Mouse (Mus musculus) thymus, postnatal 0 days (tissue): ENCODE results near the gene Supt3. TPM values are rescaled to one million over a fixed set of nuclear protein-coding genes. Genes with fewer than 3 reads are reported as not detected.

Source experiments
- DNase-seq: peaks from one replicate; pipeline ENCODE4 v3.0.0-alpha.2; 2015; ENCODE audit warnings: low spot score
- polyA plus RNA-seq: library from polyadenylated mRNA; unstranded; fragments of >200 nt; fragmentation: Nextera tagmentation; extraction: Ambion mirVana; gene quantifications from 2 replicates; pipeline ENCODE4 v1.2.1, GENCODE M21; 2015

Supt3 gene
- polyA plus RNA-seq, 1 experiment from 2014 or later = 17.3 TPM

- DNase-seq = no peak
Observed at GRCm38 (mm10) chr17:44780353-44780752, 3.4 kb downstream of the Supt3 start.

GRCm38 (mm10) chr17:44782366-44782765 lies 5.4 kb downstream of the Supt3 start:
- DNase-seq = no peak

GRCm38 (mm10) chr17:44783143-44783542 lies 6.2 kb downstream of the Supt3 start:
- DNase-seq = no peak

DNA sequence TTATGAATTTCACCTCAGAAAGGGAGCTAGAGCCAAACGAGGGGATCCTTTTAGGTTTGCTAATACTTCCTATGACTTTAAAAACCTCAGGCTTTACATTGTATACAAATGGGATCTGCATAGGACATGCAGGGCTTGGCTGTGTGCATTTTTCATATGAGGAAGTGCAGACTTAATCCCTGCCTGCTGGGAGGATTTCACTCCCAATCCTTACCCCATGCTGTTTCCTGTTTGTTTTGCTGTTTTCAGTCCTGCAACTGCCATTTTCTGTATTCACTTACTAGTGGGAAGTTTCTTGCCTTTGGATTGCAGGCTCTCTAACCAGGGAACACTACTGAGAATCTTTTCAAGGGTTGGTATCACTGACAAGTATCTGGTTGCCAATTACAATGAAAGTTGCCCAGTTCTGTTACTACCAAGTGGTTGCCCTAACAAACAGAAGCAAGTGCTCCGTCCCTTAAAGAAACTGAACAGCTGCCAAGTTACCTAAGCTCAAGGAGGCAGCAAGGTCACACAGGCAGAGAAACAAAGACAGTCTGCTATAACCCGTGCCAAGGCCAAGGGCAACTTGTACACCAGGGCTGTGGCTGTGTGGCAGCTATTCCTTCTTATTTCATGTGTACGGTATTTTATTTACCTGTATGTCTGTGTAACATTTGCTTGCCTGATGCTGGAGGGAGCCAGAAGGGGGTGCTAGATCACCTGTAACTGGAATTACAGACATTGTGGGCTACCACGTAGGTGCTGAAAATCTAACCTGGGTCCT lies 12.2 kb downstream of the Supt3 start:
- DNase-seq = no peak

GRCm38 (mm10) chr17:44792218-44792917 lies 15.4 kb downstream of the Supt3 start:
- peak; percentile 4 for DNase-seq

GRCm38 (mm10) chr17:44797331-44797730 lies 20.4 kb downstream of the Supt3 start:
- DNase-seq = no peak

- DNase-seq = no peak
Observed at GRCm38 (mm10) chr17:44807031-44807430, 30.1 kb downstream of the Supt3 start.

- DNase-seq = no peak
Observed at GRCm38 (mm10) chr17:44814508-44815175, 37.7 kb downstream of the Supt3 start, which contains the start of gene Runx2. Runx2 (minus strand) TSS chr17:44814797.

DNA sequence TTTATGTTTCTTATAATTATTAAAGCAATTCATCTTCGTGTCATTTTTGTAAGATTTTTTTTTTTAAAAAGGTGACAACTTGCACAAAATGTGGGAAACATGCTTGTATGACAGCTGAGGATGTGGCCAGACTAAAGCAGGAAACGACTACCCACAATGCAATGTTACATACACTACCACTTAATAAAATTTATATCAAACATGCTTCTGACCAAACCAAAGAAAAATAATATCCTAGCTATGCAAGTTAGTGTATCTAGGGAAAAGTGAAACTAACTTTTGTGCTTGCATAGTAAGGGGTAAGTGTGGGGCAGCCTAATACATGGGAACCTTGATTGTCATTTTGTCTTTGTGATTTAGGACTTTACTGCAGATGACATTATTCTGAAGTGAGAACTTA lies 41.9 kb downstream of the Supt3 start:
- no peak for DNase-seq

GRCm38 (mm10) chr17:44819816-44820215 lies 42.9 kb downstream of the Supt3 start:
- DNase-seq = peak; percentile 7

DNA sequence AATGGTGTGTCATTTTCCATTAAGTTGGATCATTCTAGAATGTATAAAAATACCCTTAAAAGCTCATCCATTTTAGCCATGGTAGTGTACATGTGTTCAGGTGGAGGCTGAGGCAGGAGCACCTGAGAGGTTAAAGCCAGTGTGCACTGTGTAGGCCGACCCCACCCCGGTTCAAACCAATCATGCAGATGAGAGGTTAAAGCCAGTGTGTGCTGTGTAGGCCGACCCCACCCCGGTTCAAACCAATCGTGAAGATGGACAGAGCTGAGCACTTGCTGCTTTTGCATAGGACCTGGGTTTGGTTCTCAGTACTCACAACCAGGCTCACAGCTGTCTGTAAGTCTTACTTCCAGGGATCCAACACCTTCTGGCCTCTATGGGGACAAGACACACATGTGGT lies 45.0 kb downstream of the Supt3 start:
- no peak for DNase-seq

DNA sequence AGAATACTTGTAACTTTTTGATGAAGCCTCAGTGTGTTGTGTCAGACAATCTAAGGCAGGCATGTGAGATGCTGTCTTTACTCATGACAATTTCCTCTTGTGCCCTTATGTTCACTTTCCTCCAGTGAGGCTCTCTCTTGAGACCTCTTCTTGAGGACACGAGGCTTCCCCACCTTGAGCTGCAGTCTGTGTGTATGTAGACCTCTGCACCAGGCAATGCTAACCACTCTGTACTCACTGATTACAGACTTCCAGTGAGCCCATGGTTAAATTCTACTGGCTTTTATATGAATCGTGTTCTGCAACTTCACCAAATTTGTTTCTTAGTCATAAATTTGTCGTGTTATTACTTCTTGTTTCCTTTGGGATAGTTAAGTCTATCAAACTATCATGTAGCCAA lies 50.2 kb downstream of the Supt3 start:
- DNase-seq = no peak

DNA sequence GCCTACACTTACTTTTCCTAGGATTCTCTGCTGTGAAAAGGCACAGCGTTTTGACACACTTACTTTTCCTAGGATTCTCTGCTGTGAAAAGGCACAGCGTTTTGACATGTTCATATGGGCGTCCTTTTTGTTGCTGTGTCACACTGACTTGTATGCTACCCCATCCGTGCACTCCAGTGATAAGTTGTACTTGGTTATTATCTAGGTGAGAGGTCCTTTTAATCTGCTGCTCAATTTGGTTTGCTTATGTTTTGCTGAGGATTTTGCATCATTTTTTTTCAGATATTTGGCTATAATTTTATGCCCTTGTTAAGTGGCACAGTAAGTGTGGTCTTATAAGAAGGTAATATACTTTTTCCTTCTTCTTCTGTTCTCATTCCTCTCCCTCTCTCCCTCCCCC lies 51.0 kb downstream of the Supt3 start:
- DNase-seq = no peak

DNA sequence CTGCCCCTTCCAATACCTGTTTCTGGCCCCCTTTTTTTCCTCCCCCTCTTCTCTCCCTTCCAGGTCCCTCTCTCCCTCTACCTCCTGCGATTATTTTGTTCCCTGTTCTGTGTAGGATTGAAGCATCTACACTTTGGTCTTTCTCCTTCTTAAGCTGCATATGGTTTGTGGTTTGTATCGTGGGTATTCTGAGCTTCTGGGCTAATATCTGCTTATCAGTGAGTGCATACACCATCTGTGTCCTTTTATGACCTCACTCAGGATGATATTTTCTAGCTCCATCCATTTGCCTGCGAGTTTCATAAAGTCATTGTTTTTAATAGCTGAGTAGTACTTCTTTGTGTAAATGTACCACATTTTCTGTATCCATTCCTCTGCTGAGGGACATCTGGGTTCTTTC lies 52.6 kb downstream of the Supt3 start:
- DNase-seq = no peak

GRCm38 (mm10) chr17:44831201-44831600 lies 54.2 kb downstream of the Supt3 start:
- no peak for DNase-seq

DNA sequence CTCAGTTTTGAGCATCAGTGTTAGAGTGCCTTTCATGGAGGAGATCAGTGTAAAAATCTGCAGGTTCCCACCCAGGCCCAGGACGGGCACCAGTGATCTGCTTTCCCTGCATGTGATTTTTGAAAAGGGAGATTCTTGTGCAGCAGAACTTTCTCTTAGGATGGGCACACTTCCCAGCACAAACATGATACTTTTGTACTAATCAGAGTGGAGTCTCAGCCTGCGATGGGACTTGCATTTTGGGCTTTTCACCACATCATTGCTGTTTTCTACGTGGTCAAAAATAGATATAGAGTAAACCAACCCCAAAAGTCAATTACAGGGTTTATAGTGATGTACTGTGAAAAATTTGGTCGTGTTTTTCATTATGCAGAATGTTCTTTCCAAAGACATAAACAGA lies 65.2 kb downstream of the Supt3 start:
- no peak for DNase-seq

DNA sequence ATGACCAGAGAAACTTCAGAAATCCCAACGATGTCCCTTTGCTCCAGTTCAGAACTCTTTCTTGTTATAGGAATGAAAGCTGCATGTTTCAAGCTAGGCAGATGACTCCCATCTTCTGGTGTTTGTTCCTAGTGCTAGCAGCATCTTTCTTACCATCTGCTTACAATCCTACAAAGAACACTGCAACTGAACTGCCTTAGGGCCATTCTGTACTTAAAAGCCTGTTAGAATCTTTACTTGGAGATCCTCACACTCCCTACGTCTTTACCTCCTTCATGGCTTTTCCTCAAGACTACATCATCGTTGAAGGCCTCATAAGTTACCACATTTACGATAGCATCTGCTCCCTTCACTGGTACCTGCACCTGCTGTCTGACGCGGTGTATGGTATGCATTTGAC lies 86.2 kb downstream of the Supt3 start:
- no peak for DNase-seq

GRCm38 (mm10) chr17:44893592-44893991 lies 116.6 kb downstream of the Supt3 start:
- peak; percentile 59 for DNase-seq

DNA sequence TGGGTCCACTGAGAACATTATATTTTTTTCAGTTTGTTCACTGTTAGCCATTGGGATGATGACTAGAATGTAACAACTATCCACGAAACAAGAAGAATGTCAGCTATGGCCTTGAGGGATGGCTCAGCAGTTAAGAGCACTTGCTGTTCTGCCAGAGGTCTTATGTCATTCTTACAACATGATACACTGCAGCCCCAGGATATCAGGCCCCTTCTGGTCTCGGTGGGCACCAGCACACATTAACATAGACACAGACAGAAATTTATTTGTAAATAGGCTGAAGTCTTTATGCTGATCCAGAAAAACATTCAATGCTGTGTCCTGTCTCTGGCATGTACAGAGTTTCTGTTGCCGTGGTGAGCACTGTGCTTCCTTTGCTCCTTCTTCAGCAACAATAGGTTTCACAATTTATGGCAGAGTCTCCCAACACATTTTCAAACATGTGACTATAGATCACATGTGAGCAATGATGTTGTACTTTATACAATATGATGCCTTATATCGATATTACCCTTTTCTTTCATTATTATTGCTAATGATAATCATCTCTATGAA lies 166.7 kb downstream of the Supt3 start:
- DNase-seq = no peak

GRCm38 (mm10) chr17:44945333-44945732 lies 168.4 kb downstream of the Supt3 start:
- DNase-seq = no peak

DNA sequence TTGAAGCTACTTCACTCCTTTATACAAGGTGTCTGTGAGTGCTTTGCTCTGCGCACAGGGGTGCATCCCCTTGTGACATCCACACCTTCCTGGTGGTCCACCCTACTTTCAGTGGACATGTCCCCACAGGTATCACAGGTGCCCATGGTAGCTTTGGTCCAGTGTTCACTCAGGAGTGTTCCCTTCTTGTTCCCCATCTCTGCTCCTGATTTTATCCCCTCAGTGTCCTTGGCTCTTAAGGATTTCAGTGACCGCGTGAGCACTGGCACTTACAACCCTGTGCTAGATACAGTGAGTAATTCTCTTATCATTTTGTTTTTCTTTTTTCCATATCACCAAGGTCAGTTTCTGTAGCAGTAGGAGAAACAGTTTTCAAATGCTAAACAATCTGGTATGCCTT lies 171.4 kb downstream of the Supt3 start:
- DNase-seq = no peak

GRCm38 (mm10) chr17:44956671-44957070 lies 179.7 kb downstream of the Supt3 start:
- no peak for DNase-seq
